Mouse (Mus musculus) forebrain, postnatal 0 days (tissue): Measurements from ENCODE around the gene Sox14. TPM values are rescaled to one million over a fixed set of nuclear protein-coding genes. Genes with fewer than 3 reads are reported as not detected.

ENCODE experiments used
- ATAC-seq: fragments of 200-750 bp; cut with Nextera tagmentation; 2 replicates; pipeline ENCODE4 v1.8.0; 2017; ENCODE audit warnings: mild to moderate bottlenecking, moderate library complexity
- DNase-seq: peaks from one replicate; pipeline ENCODE4 v3.0.0-alpha.2; 2015
- H3K27ac ChIP-seq: fragments of 300-500 bp; sonication (generic); 2 replicates; pipeline ENCODE4 v1.5.1; 2014; ENCODE audit warnings: low read depth, mild to moderate bottlenecking, antibody characterized with exemption, low read length, moderate library complexity, mixed read lengths
- H3K27me3 ChIP-seq: fragments of 300-500 bp; sonication (generic); 2 replicates; pipeline ENCODE4 v1.6.1; 2014; ENCODE audit warnings: mild to moderate bottlenecking, low read length, mixed read lengths; ENCODE audit not compliant: insufficient read depth
- H3K36me3 ChIP-seq: fragments of 300-500 bp; sonication (generic); 2 replicates; pipeline ENCODE4 v1.6.1; 2014; ENCODE audit warnings: mild to moderate bottlenecking, moderate library complexity; ENCODE audit not compliant: insufficient read depth
- H3K4me1 ChIP-seq: fragments of 300-500 bp; sonication (generic); 2 replicates; pipeline ENCODE4 v1.6.1; 2014; ENCODE audit warnings: antibody characterized with exemption; ENCODE audit not compliant: insufficient read depth
- H3K4me2 ChIP-seq: fragments of 300-500 bp; sonication (generic); 2 replicates; pipeline ENCODE4 v1.6.1; 2014; ENCODE audit warnings: low read depth, mild to moderate bottlenecking, moderate library complexity
- H3K4me3 ChIP-seq: fragments of 300-500 bp; sonication (generic); 2 replicates; pipeline ENCODE4 v1.5.1; 2014; ENCODE audit warnings: low read depth, low read length, mixed read lengths
- H3K9ac ChIP-seq: fragments of 300-500 bp; sonication (generic); 2 replicates; pipeline ENCODE4 v1.6.1; 2014; ENCODE audit warnings: mild to moderate bottlenecking
- H3K9me3 ChIP-seq: fragments of 300-500 bp; sonication (generic); 2 replicates; pipeline ENCODE4 v1.6.1; 2016; ENCODE audit warnings: low read length
- CTCF ChIP-seq: sonication (generic); IDR thresholded peaks from 2 replicates; pipeline ENCODE4 v1.5.1; 2016; ENCODE audit warnings: antibody characterized with exemption, control low read depth, low read depth
- WGBS: fragments of 180-500 bp; shearing (Covaris S2); extraction: QIAGEN DNeasy Blood & Tissue Kit; methylation state at CpG from one replicate; pipeline ENCODE4 v1.1.7; 2014; 5-methylcytosine and 5-hydroxymethylcytosine counted together
- polyA plus RNA-seq: library from polyadenylated mRNA; unstranded; fragments of >200 nt; fragmentation: Nextera tagmentation; extraction: Ambion mirVana; gene quantifications from 2 replicates; pipeline ENCODE4 v1.2.1, GENCODE M21; 2015
- total RNA-seq: library from RNA; depleted of rRNA; stranded (reverse); fragments of >200 nt; gene quantifications from 2 replicates; pipeline ENCODE4 v1.2.3, GENCODE M21; 2014

Sox14 gene
- total and polyA plus RNA-seq, 2 experiments from 2014 or later, result 2.0 to 2.1 TPM

DNA sequence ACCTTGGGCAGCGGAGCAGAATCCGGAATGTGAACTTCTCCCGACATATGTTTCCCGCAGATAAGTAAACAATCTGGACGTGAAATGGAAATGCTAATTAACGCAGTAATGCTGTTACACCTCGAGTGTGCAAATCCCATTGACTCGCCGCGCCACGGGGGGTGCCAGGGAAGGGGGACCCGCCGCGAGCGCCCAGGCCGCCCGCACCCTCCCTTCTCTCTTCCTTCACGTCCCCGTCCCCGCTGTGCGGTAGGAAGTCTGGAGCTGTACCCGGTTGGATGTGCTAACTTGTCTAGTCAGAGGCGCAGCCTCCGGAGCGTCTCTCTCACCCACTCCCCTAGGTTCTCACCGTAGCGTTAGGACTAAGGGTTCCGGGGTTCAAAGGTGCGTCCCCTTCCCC, 6.7 kb downstream of the Sox14 start:
- H3K27me3 ChIP-seq, result peaks cover 74% of the 10 kb centered on the region
- H3K36me3 ChIP-seq, result no peaks in the 10 kb centered on the region
- TF ChIP-seq CTCF, result no peak
- 3% methylated on average over 29 of the region's 29 CpGs for WGBS
- no peaks in the 10 kb centered on the region for H3K4me1 ChIP-seq
- no peak overlapping the region for H3K9ac ChIP-seq
- H3K27ac ChIP-seq, result no peak overlapping the region
- ATAC-seq, result 0 out of 2 replicates have a peak, but pooled peaks have one; percentile 34
- peak; percentile 24 for DNase-seq
- H3K9me3 ChIP-seq, result no peaks in the 10 kb centered on the region
- peak overlapping the region; percentile 26; the same call in 1 of the 2 replicates for H3K4me2 ChIP-seq
- peak overlapping the region; percentile 9; the same call in 1 of the 2 replicates for H3K4me3 ChIP-seq

- Histone ChIP-seq H3K9ac (no peak overlapping the region), H3K4me2 (peak overlapping the region; percentile 23; the same call in 1 of the 2 replicates), H3K4me1 (no peaks in the 10 kb centered on the region), H3K4me3 (peak overlapping the region; percentile 9), H3K27me3 (peaks cover 68% of the 10 kb centered on the region), H3K27ac (no peak overlapping the region), H3K36me3 (no peaks in the 10 kb centered on the region), H3K9me3 (no peaks in the 10 kb centered on the region)
- TF ChIP-seq CTCF, result no peak
- DNase-seq (peak; percentile 78), ATAC-seq (peak; percentile 59; the same call in 1 of the 2 replicates)
- WGBS, result 1% methylated on average over 26 of the region's 26 CpGs
These were observed 7.4 kb downstream of the Sox14 start for GRCm38 (mm10) chr9:99868606-99869005.

DNA sequence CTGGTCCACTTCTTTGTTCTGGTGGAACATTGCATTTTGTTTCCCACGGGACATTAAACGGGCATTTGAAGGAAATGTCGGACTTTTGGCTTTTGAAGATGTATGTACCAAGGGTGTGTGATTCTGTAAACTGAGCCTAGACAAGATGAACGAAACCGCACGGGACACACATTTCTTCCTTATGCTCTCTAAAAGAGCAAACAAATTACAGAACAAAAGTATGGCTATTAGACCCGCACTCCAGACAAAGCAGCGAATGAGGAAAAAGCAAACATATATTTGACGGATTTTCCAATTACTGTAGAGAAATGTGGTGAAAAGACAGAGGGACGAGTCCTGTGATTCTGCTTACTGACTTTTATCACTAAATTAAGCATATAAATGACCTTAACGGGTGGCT, 7.9 kb downstream of the Sox14 start:
- no peak for ATAC-seq
- Histone ChIP-seq H3K9me3 (no peaks in the 10 kb centered on the region), H3K4me3 (no peak overlapping the region), H3K4me2 (no peak overlapping the region), H3K27me3 (peaks cover 63% of the 10 kb centered on the region), H3K9ac (no peak overlapping the region), H3K27ac (no peak overlapping the region), H3K4me1 (no peaks in the 10 kb centered on the region), H3K36me3 (no peaks in the 10 kb centered on the region)
- 2% methylated on average over 11 of the region's 11 CpGs for WGBS
- DNase-seq, result peak; percentile 71
- TF ChIP-seq CTCF, result no peak

DNA sequence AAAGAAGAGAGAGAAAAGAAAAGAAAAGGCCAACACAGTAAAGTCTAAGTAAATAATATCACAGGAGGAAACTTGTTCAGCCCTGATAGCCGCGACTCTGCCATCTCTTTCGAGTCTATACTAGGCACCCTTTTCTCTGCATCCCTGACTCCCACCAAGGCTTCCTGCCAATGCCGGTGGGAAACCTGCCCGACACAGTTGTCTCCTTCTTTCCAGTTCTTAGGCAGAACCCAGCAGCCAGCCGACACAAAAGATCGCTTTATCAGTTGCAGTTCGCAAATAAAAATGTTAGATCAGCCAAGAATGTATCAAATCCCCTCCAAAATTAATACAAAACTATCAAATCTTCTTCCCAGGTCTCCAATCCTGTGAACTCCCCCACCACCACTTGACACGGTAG, 13.0 kb downstream of the Sox14 start:
- ATAC-seq (no peak), DNase-seq (no peak)
- Histone ChIP-seq H3K27ac (no peak overlapping the region), H3K4me3 (no peak overlapping the region), H3K9ac (no peak overlapping the region), H3K27me3 (peaks cover 32% of the 10 kb centered on the region), H3K36me3 (no peaks in the 10 kb centered on the region), H3K4me2 (no peak overlapping the region), H3K4me1 (no peaks in the 10 kb centered on the region), H3K9me3 (no peaks in the 10 kb centered on the region)
- TF ChIP-seq CTCF, result no peak
- 85% methylated on average over 9 of the region's 9 CpGs for WGBS

DNA sequence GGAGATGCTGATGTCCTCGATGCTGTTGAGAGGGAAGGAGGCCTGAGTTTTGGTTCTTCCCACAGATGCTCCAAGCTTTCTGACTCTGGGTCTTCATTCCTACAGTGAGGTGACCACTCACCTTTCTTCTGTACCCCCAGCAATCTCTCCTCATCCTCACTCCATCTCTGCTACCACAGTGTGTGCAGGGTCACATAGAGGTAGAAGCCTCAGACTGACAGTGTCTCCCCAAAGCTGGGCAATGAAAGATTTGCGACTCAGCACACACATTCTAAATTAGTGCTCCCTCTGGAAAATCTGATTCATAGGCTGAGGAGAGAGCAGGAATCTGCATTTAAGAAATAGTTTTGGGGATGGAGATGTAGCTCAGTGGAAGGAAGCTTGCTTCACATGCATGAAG, 21.5 kb downstream of the Sox14 start:
- ATAC-seq, result no peak
- no peak overlapping the region for H3K4me3 ChIP-seq
- WGBS, result 92% methylated on average over 2 of the region's 2 CpGs
- H3K9me3 ChIP-seq, result no peaks in the 10 kb centered on the region
- H3K9ac ChIP-seq, result no peak overlapping the region
- H3K27me3 ChIP-seq, result peaks cover 8% of the 10 kb centered on the region; the same call in 1 of the 2 replicates
- H3K4me2 ChIP-seq, result no peak overlapping the region
- no peak for DNase-seq
- H3K36me3 ChIP-seq, result no peaks in the 10 kb centered on the region
- H3K4me1 ChIP-seq, result no peaks in the 10 kb centered on the region
- no peak overlapping the region for H3K27ac ChIP-seq
- TF ChIP-seq CTCF, result no peak

GRCm38 (mm10) chr9:99853356-99853755, 22.6 kb downstream of the Sox14 start:
- Histone ChIP-seq H3K36me3 (no peaks in the 10 kb centered on the region), H3K9ac (no peak overlapping the region), H3K9me3 (no peaks in the 10 kb centered on the region), H3K27ac (no peak overlapping the region), H3K4me2 (no peak overlapping the region), H3K4me1 (no peaks in the 10 kb centered on the region), H3K27me3 (peaks cover 7% of the 10 kb centered on the region), H3K4me3 (no peak overlapping the region)
- WGBS, result 23% methylated on average over 11 of the region's 11 CpGs
- no peak for TF ChIP-seq CTCF
- DNase-seq (no peak), ATAC-seq (no peak)

DNA sequence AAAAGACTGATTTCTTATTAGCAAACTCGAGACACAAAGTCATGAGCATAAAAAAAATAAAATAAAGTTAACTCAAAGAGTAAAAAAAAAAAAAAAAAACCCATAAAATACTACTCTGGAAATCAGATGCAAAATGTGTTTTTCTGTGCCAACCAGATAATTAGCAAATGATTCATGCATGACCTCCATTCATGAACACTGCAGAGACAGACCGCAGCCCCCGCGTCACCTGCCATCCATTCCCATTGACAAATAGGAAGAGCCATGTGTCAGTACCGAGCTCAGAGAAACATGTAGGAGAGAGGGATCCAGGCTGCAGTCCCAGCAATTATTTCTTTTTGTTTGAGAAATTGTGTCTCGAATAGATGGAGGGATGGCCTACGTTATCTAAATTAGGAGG, 25.6 kb downstream of the Sox14 start:
- H3K9me3 ChIP-seq, result no peaks in the 10 kb centered on the region
- H3K4me1 ChIP-seq, result no peaks in the 10 kb centered on the region
- no peak overlapping the region for H3K4me3 ChIP-seq
- no peak overlapping the region for H3K4me2 ChIP-seq
- ATAC-seq, result no peak
- 49% methylated on average over 7 of the region's 7 CpGs for WGBS
- H3K27me3 ChIP-seq, result peaks cover 11% of the 10 kb centered on the region
- no peak overlapping the region for H3K9ac ChIP-seq
- no peak for DNase-seq
- H3K36me3 ChIP-seq, result no peaks in the 10 kb centered on the region
- H3K27ac ChIP-seq, result no peak overlapping the region
- no peak for TF ChIP-seq CTCF
